Mouse (Mus musculus) embryonic facial prominence, embryonic 10.5 days (tissue): Measurements from ENCODE around the gene Ywhae. TPM values are rescaled to one million over a fixed set of nuclear protein-coding genes. Genes with fewer than 3 reads are reported as not detected.

Experiments
- DNase-seq: peaks from one replicate; pipeline ENCODE4 v3.0.0-alpha.2; 2017; ENCODE audit warnings: low spot score
- H3K27ac ChIP-seq: fragments of 300-500 bp; sonication (generic); replicated peaks from 2 replicates; pipeline ENCODE4 v1.5.1; 2016; ENCODE audit warnings: mild to moderate bottlenecking
- H3K27me3 ChIP-seq: fragments of 300-500 bp; sonication (generic); replicated peaks from 2 replicates; pipeline ENCODE4 v1.6.1; 2016; ENCODE audit warnings: low read depth, mild to moderate bottlenecking; ENCODE audit not compliant: poor library complexity, severe bottlenecking
- H3K36me3 ChIP-seq: fragments of 300-500 bp; sonication (generic); replicated peaks from 2 replicates; pipeline ENCODE4 v1.6.1; 2016; ENCODE audit warnings: mild to moderate bottlenecking, moderate library complexity
- H3K4me1 ChIP-seq: fragments of 300-500 bp; sonication (generic); 2 replicates; pipeline ENCODE4 v1.6.1; 2016
- H3K4me3 ChIP-seq: fragments of 300-500 bp; sonication (generic); 2 replicates; pipeline ENCODE4 v1.5.1; 2016; ENCODE audit warnings: mild to moderate bottlenecking, moderate library complexity
- H3K9me3 ChIP-seq: fragments of 300-500 bp; sonication (generic); 2 replicates; pipeline ENCODE4 v1.6.1; 2016; ENCODE audit warnings: mild to moderate bottlenecking
- WGBS: fragments of 180-500 bp; shearing (Covaris S2); methylation state at CpG from one replicate; pipeline ENCODE4 v1.1.7; 2016; 5-methylcytosine and 5-hydroxymethylcytosine counted together
- polyA plus RNA-seq: library from polyadenylated mRNA; unstranded; fragments of >200 nt; fragmentation: Nextera tagmentation; extraction: Ambion mirVana; gene quantifications from 2 replicates; pipeline ENCODE4 v1.2.1, GENCODE M21; 2016

The Ywhae gene
- polyA plus RNA-seq, 1 experiment from 2014 or later: 1,286 TPM

- Histone ChIP-seq H3K36me3 (no peaks in the 10 kb centered on the region), H3K9me3 (no peaks in the 10 kb centered on the region), H3K4me3 (no peak overlapping the region), H3K27ac (no peak overlapping the region), H3K27me3 (peaks cover 20% of the 10 kb centered on the region; the same call in 1 of the 2 replicates), H3K4me1 (no peaks in the 10 kb centered on the region)
- no peak for DNase-seq
- 81% methylated on average over 1 of the region's 1 CpGs for WGBS
Observed at GRCm38 (mm10) chr11:75775919-75776318, 43.2 kb downstream of the Ywhae start.

DNA sequence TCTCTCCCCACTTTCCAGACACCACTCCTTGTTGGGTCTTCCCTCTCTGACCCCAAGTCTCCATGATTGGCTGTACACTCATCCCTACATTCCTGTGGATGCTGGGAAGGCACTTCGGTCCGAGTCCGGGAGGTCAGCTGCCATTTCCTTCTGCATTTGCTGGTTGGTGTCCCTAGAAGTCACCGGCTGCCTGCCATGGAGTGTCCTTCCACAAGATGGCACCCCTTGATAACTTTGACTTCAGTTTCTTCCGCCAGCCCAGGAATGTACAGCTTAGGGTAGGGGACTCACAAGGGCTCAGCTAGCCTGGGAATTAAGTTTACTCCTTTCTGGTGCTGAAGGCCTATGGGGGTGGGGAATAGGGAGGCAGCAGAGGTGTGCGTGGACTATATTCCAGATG, 49.2 kb downstream of the Ywhae start:
- no peaks in the 10 kb centered on the region for H3K9me3 ChIP-seq
- H3K4me3 ChIP-seq: no peak overlapping the region
- WGBS: 26% methylated on average over 6 of the region's 6 CpGs
- peak; percentile 79 for DNase-seq
- no peaks in the 10 kb centered on the region for H3K4me1 ChIP-seq
- H3K36me3 ChIP-seq: no peaks in the 10 kb centered on the region
- peaks cover 25% of the 10 kb centered on the region; the same call in 1 of the 2 replicates for H3K27me3 ChIP-seq
- no peak overlapping the region for H3K27ac ChIP-seq

- peaks cover 4% of the 10 kb centered on the region; the same call in 1 of the 2 replicates for H3K4me1 ChIP-seq
- no peak for DNase-seq
- 0 out of 2 replicates have a peak, but pooled peaks cover 18% of the 10 kb centered on the region for H3K27me3 ChIP-seq
- no peaks in the 10 kb centered on the region for H3K9me3 ChIP-seq
- no peak overlapping the region for H3K4me3 ChIP-seq
- no peaks in the 10 kb centered on the region for H3K36me3 ChIP-seq
- 85% methylated on average over 5 of the region's 5 CpGs for WGBS
- no peak overlapping the region for H3K27ac ChIP-seq
Observed at GRCm38 (mm10) chr11:75783799-75784198, 51.1 kb downstream of the Ywhae start.

DNA sequence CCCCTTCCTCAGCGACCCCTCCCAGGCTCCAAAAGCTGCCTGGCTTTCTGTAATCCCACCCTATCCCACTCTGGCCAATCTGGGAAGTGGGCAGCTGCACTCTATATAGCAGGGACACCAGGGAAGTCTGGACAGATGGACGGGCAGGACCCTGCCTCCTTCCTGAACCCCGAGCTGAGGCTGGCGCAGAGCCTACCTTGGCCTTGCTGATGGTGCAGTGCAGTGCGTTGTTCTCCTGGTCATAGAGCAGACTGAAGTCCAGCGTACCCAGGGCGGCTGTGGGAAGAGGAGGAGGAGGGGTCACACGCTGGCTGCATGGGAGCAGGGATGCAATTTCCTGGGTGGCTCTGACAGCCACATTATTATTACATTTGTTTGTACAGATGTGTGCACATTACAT, 53.2 kb downstream of the Ywhae start:
- Histone ChIP-seq H3K27ac (no peak overlapping the region; the same call in 1 of the 2 replicates), H3K9me3 (no peaks in the 10 kb centered on the region), H3K36me3 (no peaks in the 10 kb centered on the region), H3K4me1 (peaks cover 4% of the 10 kb centered on the region; the same call in 1 of the 2 replicates), H3K4me3 (no peak overlapping the region), H3K27me3 (peaks cover 28% of the 10 kb centered on the region)
- no peak for DNase-seq
- 80% methylated on average over 8 of the region's 8 CpGs for WGBS

- H3K4me1 ChIP-seq: peaks cover 26% of the 10 kb centered on the region
- no peak for DNase-seq
- WGBS: 79% methylated on average over 5 of the region's 5 CpGs
- no peaks in the 10 kb centered on the region for H3K9me3 ChIP-seq
- no peak overlapping the region for H3K27ac ChIP-seq
- H3K4me3 ChIP-seq: no peak overlapping the region
- no peaks in the 10 kb centered on the region for H3K36me3 ChIP-seq
- peaks cover 81% of the 10 kb centered on the region for H3K27me3 ChIP-seq
Observed at GRCm38 (mm10) chr11:75792535-75792934, 59.9 kb downstream of the Ywhae start.

DNA sequence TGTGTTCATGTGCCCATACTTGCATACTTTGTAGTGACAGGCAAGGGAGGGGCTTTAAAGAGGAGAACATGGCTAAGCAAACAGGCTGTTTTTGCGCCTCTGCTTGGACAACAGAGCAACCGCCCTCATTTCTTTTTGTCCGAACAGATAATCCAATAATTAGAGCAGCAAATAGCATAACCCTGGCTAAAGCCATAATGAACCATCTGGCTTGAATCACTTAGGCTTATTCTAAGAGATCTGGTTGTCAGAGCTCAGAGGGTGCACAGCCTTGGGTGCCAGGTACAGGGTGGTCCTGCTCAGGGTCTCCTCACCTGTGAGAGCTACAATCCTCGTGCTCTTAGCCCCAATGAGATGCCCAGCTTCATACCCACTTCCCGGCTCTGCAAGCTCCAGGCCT, 60.7 kb downstream of the Ywhae start:
- no peak overlapping the region for H3K4me3 ChIP-seq
- H3K9me3 ChIP-seq: no peaks in the 10 kb centered on the region
- 71% methylated on average over 5 of the region's 5 CpGs for WGBS
- DNase-seq: no peak
- peaks cover 89% of the 10 kb centered on the region for H3K27me3 ChIP-seq
- no peak overlapping the region for H3K27ac ChIP-seq
- no peaks in the 10 kb centered on the region for H3K36me3 ChIP-seq
- H3K4me1 ChIP-seq: peaks cover 23% of the 10 kb centered on the region

DNA sequence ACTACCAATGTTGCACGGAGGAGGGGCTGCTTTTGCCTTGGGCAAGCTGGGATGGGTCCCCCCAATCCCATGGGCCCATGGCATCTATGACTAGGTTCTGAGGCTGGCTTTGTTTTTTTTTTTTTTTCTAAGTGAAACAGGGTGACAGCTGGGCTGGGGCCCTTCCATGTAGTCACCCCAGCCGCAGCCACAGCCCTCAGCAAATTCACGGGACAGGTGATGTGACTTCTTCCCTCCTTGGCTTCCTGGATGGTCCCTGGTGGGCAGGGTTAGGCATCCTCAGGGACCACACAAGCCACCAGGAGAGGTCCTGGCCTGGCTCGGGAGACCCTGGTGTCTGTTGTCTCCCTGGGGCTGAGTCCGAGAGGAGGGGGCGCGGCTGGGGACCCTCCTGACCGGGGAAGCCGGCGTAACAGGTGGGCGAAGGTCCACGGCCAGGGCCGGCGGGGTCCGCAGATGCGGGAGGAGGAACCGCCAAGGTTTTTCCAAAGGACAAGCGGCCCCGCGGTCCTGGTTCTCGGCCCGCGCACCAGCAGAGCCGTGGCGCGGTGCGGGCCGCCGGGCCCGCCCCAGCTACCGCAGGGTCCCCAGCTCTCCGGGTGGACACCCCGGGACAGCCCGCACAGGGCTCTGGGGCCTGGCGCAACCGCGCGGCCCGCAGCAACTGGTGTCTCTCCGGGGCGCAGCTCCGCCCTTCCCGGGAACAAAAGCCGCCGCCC, 62.1 kb downstream of the Ywhae start:
- Histone ChIP-seq H3K27ac (peak overlapping the region; percentile 72), H3K36me3 (no peaks in the 10 kb centered on the region), H3K4me3 (peak overlapping the region; percentile 56), H3K4me1 (peaks cover 22% of the 10 kb centered on the region), H3K9me3 (no peaks in the 10 kb centered on the region), H3K27me3 (peaks cover 96% of the 10 kb centered on the region)
- WGBS: 5% methylated on average over 45 of the region's 45 CpGs
- DNase-seq: peak; percentile 51

GRCm38 (mm10) chr11:75795321-75795636, 62.6 kb downstream of the Ywhae start:
- Histone ChIP-seq H3K4me1 (peaks cover 22% of the 10 kb centered on the region), H3K27me3 (peaks cover 93% of the 10 kb centered on the region), H3K36me3 (no peaks in the 10 kb centered on the region), H3K9me3 (no peaks in the 10 kb centered on the region), H3K27ac (peak overlapping the region; percentile 72), H3K4me3 (peak overlapping the region; percentile 56)
- DNase-seq: peak; percentile 40
- WGBS: 2% methylated on average over 42 of the region's 42 CpGs

DNA sequence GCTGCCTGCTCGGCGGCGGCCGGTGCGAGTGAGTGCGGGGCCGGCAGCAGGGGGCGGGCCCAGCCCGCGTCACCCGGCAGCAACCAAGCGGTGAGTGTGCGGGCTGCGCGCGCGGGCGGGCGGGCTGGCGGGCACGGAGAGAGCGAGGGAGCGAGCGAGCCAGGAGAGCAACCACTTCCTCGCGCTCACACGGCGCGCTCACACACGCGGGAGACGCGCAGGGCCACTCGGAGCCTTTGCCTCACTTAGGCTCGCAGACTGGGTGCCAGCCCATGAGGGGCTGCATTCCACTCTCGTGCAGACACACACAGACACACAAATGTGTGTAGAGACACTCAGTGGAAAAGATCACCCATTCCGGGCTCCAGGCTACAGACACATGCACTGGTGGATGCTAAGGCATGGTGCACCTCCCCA, 63.4 kb downstream of the Ywhae start, which contains the start of gene Doc2b:
Gene Doc2b, minus strand, starts transcription at position 21 of the 417 bp plus-strand sequence.
- peaks cover 22% of the 10 kb centered on the region for H3K4me1 ChIP-seq
- H3K27me3 ChIP-seq: peaks cover 88% of the 10 kb centered on the region
- peak within 1 kb of the TSS; percentile 56 for H3K4me3 ChIP-seq
- H3K27ac ChIP-seq: peak within 1 kb of the TSS; percentile 72
- H3K36me3 ChIP-seq: no peaks in the 10 kb centered on the region
- no peaks in the 10 kb centered on the region for H3K9me3 ChIP-seq
- peak; percentile 65 for DNase-seq
- 5% methylated on average over 37 of the region's 37 CpGs for WGBS

DNA sequence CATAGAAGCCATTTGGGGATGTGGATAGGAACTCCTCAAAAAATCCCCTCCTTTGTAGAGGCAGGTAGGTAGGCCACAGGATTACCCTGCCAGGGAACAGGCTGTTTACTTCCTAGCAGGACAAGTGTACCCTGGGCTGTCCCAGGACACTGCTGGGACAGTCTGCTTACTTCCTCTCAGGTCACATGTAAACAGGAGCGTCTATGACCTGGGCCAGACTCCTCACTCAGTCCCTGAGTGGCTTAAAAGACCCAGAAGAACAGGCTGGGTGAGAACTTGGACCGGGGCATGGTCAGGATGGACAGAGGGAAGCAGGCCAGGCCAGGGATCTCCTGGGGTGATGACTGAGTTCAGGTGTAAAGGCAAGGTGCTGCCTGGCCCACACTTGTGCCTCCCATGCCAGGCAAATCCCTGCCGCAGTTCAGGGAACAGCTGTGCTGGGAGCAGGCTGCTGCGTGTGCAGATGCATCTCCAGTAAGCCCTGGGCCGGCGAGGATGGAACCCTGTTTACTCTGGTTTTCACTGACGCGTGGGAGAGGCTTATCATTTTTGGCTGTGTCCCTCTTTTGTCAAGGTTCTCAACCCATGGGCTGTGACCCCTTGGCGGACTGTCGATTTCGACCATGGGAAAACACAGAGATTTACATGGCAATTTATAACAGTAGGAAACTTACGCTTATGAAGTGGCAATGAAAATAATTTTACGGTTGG, 64.0 kb downstream of the Ywhae start:
- 75% methylated on average over 13 of the region's 13 CpGs for WGBS
- DNase-seq: no peak
- no peak overlapping the region for H3K27ac ChIP-seq
- peaks cover 82% of the 10 kb centered on the region for H3K27me3 ChIP-seq
- peaks cover 22% of the 10 kb centered on the region for H3K4me1 ChIP-seq
- H3K9me3 ChIP-seq: no peaks in the 10 kb centered on the region
- H3K36me3 ChIP-seq: no peaks in the 10 kb centered on the region
- H3K4me3 ChIP-seq: peak overlapping the region; percentile 56; the same call in 1 of the 2 replicates

GRCm38 (mm10) chr11:75801369-75801768, 68.7 kb downstream of the Ywhae start:
- Histone ChIP-seq H3K9me3 (no peaks in the 10 kb centered on the region), H3K27me3 (peaks cover 36% of the 10 kb centered on the region), H3K36me3 (no peaks in the 10 kb centered on the region), H3K4me3 (no peak overlapping the region), H3K27ac (no peak overlapping the region), H3K4me1 (peaks cover under 1% of the 10 kb centered on the region; the same call in 1 of the 2 replicates)
- DNase-seq: no peak
- WGBS: 83% methylated on average over 4 of the region's 4 CpGs

DNA sequence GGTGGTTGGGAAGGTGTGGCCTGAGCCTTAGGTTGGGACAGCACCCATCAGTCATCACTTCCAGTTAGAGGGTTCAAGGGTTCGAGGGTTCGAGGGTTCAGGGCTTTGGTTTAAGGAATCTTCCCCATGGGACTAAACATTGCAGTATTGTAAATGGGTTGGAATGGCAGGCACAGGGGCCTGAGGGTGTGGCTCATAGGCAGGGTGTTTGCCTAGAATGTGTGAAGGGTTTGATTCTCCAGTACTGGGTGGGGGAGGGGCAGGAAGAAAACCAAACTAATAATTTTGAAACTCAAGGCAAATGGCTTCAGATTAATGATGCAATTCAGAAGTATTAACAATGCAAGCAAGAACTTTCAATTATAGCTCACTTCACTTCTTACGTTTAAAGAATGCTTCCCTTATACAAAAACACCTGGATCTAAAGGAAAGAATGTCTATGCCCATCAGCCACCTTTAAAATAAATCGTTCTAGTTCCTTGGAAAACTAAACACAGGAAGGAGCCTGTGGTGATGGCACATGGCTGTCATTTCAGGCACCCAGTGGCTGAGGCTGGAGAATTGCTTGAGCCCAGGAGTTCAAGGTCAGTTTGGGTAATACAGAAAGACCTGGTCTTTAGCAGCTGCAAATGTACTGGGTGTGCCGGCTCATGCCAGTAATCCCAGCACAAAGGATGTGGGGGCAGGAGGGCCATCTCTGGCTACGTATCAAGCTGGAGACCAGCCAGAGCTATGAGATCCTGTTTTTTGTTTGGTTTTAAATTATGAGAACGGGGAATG, 69.3 kb downstream of the Ywhae start:
- Histone ChIP-seq H3K4me3 (no peak overlapping the region), H3K9me3 (no peaks in the 10 kb centered on the region), H3K36me3 (no peaks in the 10 kb centered on the region), H3K27me3 (peaks cover 30% of the 10 kb centered on the region), H3K4me1 (no peaks in the 10 kb centered on the region), H3K27ac (no peak overlapping the region)
- 82% methylated on average over 7 of the region's 7 CpGs for WGBS
- DNase-seq: no peak
